Comparison of ENCODE assay signal across 16 mouse cellular contexts in the genomic region with DNA sequence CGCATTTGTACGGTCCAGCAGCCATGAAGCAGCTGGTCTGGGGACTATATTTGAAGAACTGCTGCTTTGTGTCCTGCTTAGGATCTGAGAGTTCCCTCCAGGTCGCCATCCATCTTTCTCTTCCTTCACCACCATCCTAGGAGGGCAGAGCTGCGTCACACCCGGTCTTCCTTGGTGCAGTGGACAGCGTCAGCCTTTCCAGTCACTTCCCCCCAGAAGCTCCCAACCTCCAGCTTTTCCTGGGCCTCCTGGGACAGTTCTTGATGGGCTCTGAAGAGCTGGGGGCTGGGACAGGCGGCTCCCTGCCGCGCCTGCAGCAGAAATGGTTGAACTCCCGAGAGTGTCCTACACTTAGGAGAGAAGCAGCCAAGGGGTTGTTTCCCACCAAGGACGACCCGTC. TPM values are rescaled to one million over a fixed set of nuclear protein-coding genes. Genes with fewer than 3 reads are reported as not detected.
DNase-seq lines count a peak whose midpoint lies in the region; ATAC-seq and TF ChIP-seq lines count a peak whose summit lies in the region.
"Had no signal": no experiment of that assay in that cellular context is flagged by ENCODE, and none has a peak within 500 bp of the region (broad histone marks: within the 10 kb centered on the region; RNA-seq: fewer than 3 reads in every experiment).

No protein-coding gene starts in this region.

- no peak for TF ChIP-seq POLR2A in testis, adult 2 months (IDR thresholded peaks at IDR 0.05; ENCODE audit: control insufficient read depth, low read depth, low read length)

- no peaks in the 10 kb centered on the region; the same call in 1 of the 2 replicates for H3K4me1 ChIP-seq in testis, adult 2 months (ENCODE audit: control insufficient read depth, insufficient read depth, low read length)
- no peaks in the 10 kb centered on the region for H3K4me1 ChIP-seq in brown adipose tissue, adult 24 weeks (ENCODE audit: control insufficient read depth, insufficient read depth, insufficient read length, low read length)
- peaks cover 9% of the 10 kb centered on the region; the same call in 1 of the 2 replicates for H3K4me1 ChIP-seq in liver, embryonic 15.5 days (replicated peaks)
- H3K4me1 ChIP-seq: hindbrain, embryonic 15.5 days had no signal

- no peaks in the 10 kb centered on the region for H3K27me3 ChIP-seq in testis, adult 2 months (ENCODE audit: control insufficient read depth, insufficient read depth, low read length)
- no peaks in the 10 kb centered on the region for H3K27me3 ChIP-seq in liver, embryonic 15.5 days
- H3K27me3 ChIP-seq: forebrain, embryonic 13.5 days; hindbrain, embryonic 15.5 days; midbrain, embryonic 12.5 days had no signal

- H3K4me3 ChIP-seq in testis, adult 2 months (ENCODE audit: control insufficient read depth, low read depth, low read length), result no peak overlapping the region
- H3K4me3 ChIP-seq in brown adipose tissue, adult 24 weeks (ENCODE audit: insufficient read depth, low read depth, low read length), result no peak overlapping the region
- H3K4me3 ChIP-seq in liver, embryonic 15.5 days (replicated peaks), result no peak overlapping the region
- H3K4me3 ChIP-seq: forebrain, embryonic 13.5 days; heart, adult 2 months; hindbrain, embryonic 15.5 days; left cerebral cortex, adult 2 months; midbrain, embryonic 12.5 days; myocyte had no signal

- intact Hi-C loops in left cerebral cortex, postnatal 36 days (cut with DNase I), result no loop called here

- peak overlapping the region; percentile 3; the same call in 1 of the 2 replicates for H3K27ac ChIP-seq in testis, adult 2 months (ENCODE audit: control insufficient read depth, insufficient read depth, low read depth, low read length)
- 0 out of 2 replicates have a peak overlapping the region, but pooled peaks have one; percentile 27 for H3K27ac ChIP-seq in brown adipose tissue, adult 24 weeks (replicated peaks; ENCODE audit: low read depth, low read length)
- 0 out of 2 replicates have a peak overlapping the region, but pooled peaks have one; percentile 33 for H3K27ac ChIP-seq in liver, embryonic 15.5 days (replicated peaks)
- H3K27ac ChIP-seq: forebrain, embryonic 13.5 days; heart, adult 2 months; hindbrain, embryonic 15.5 days; left cerebral cortex, adult 2 months; midbrain, embryonic 12.5 days had no signal

- H3K4me2 ChIP-seq in liver, embryonic 15.5 days, result peak overlapping the region; percentile 23; the same call in 1 of the 2 replicates
- H3K4me2 ChIP-seq: forebrain, embryonic 13.5 days; hindbrain, embryonic 15.5 days; midbrain, embryonic 12.5 days had no signal

- no peak for ATAC-seq in liver, embryonic 15.5 days (ENCODE audit: insufficient read depth)
- ATAC-seq: forebrain, embryonic 13.5 days had no signal

- H3K9ac ChIP-seq in liver, embryonic 15.5 days, result no peak overlapping the region
- H3K9ac ChIP-seq: forebrain, embryonic 13.5 days; hindbrain, embryonic 15.5 days; midbrain, embryonic 12.5 days had no signal

- no peaks in the 10 kb centered on the region for H3K9me3 ChIP-seq in liver, embryonic 15.5 days (replicated peaks)

- H3K36me3 ChIP-seq in testis, adult 2 months (ENCODE audit: control insufficient read depth, insufficient read depth, low read length), result no peaks in the 10 kb centered on the region
- H3K36me3 ChIP-seq in liver, embryonic 15.5 days (replicated peaks), result no peaks in the 10 kb centered on the region
- H3K36me3 ChIP-seq: midbrain, embryonic 12.5 days had no signal

- no peak for DNase-seq in testis, postnatal 14 days (ENCODE audit: low spot score)
- DNase-seq in ovary, postnatal 10 days (ENCODE audit: low spot score), result no peak
- DNase-seq in layer of hippocampus, adult 9-11 months, result no peak
- DNase-seq in left cerebral cortex, postnatal 36 days (ENCODE audit: low spot score in 2 of 2), result no peak
- DNase-seq: adrenal gland, adult 2 months; embryo, embryonic 11 days; heart, adult 2 months; lung, postnatal 14 days had no signal

- no peak for TF ChIP-seq CTCF in testis, adult 2 months (IDR thresholded peaks at IDR 0.05; ENCODE audit: control insufficient read depth, insufficient read depth, insufficient replicate concordance, low read depth, low read length)

- WGBS in liver, embryonic 15.5 days (ENCODE audit: insufficient replicate concordance), result 19% methylated on average over 12 of the region's 12 CpGs

RNA-seq across cellular contexts. Expression of gene Coro2a, which starts 27.2 kb away (rescaled TPM):
- 139 and 175 TPM in 2 replicates for polyA plus RNA-seq in testis, adult 2 months (2012; rRNA removed)
- polyA plus RNA-seq in brown adipose tissue, adult 24 weeks (2012; ENCODE audit: insufficient read depth, insufficient read length, missing spikeins), result 0.59 and 0.92 TPM in 2 replicates
- 2.9 and 3.2 TPM in 2 replicates for polyA plus RNA-seq in liver, embryonic 15.5 days (2015; fragmentation: Nextera tagmentation; extraction: Ambion mirVana)
- total RNA-seq in left cerebral cortex, postnatal 36 days (2021), result 10 to 100 TPM; 27.2 to 29.4 TPM

RNA-seq across cellular contexts. Expression of gene Trim14, which starts 38.9 kb away (rescaled TPM):
- 6.4 and 6.6 TPM in 2 replicates for polyA plus RNA-seq in testis, adult 2 months (2012; rRNA removed)
- 3.3 and 3.5 TPM in 2 replicates for polyA plus RNA-seq in brown adipose tissue, adult 24 weeks (2012; ENCODE audit: insufficient read depth, insufficient read length, missing spikeins)
- 7.4 and 9.3 TPM in 2 replicates for polyA plus RNA-seq in liver, embryonic 15.5 days (2015; fragmentation: Nextera tagmentation; extraction: Ambion mirVana)
- total RNA-seq in left cerebral cortex, postnatal 36 days (2021), result 1 to 10 TPM; 1.2 to 1.3 TPM

Comparison
In these comparisons a context has a peak if more than half of its experiments do, and no peak if none do; other contexts are left out.
1. RNA of gene Coro2a, which starts 27.2 kb away (polyA plus RNA-seq): 139 to 175 TPM in testis, adult 2 months; 2.9 to 3.2 TPM in liver, embryonic 15.5 days and 0.59 to 0.92 TPM in brown adipose tissue, adult 24 weeks; every median in the first group is over 10 times any median in the second.
2. Peak in every context shown above with its lines, with median percentiles within 50 percentile points of each other: H3K27ac ChIP-seq.